Mouse (Mus musculus): Measurements from ENCODE around the gene Mgll. TPM values are rescaled to one million over a fixed set of nuclear protein-coding genes. Genes with fewer than 3 reads are reported as not detected.

Mgll gene
- polyA plus RNA-seq, 1 experiment from 2014 or later: 4.4 TPM

- 95% methylated on average over 17 of the region's 17 CpGs for WGBS
- no peaks in the 10 kb centered on the region for H3K36me3 ChIP-seq (ENCODE audit: control insufficient read depth, insufficient read depth, low read length)
- H3K27ac ChIP-seq (ENCODE audit: low read depth, low read length): no peak overlapping the region
- ATAC-seq (replicated peaks; ENCODE audit: low FRiP score): no peak
- H3K27me3 ChIP-seq (ENCODE audit: control insufficient read depth, insufficient read depth, low read length): no peaks in the 10 kb centered on the region
- H3K4me1 ChIP-seq (replicated peaks; ENCODE audit: control insufficient read depth, insufficient read depth, low read length): no peaks in the 10 kb centered on the region
- H3K4me3 ChIP-seq (ENCODE audit: low read depth, low read length): no peak overlapping the region
- no peak for DNase-seq (ENCODE audit: low spot score)
- H3K4me2 ChIP-seq (ENCODE audit: low read depth, low read length, severe bottlenecking): no peak overlapping the region
- no peak overlapping the region for H3K9ac ChIP-seq (ENCODE audit: low read length)
- H3K9me3 ChIP-seq (ENCODE audit: control insufficient read depth, low read length): no peaks in the 10 kb centered on the region
Measured at GRCm38 (mm10) chr6:88804966-88805577, 80.9 kb downstream of the Mgll start.

DNA sequence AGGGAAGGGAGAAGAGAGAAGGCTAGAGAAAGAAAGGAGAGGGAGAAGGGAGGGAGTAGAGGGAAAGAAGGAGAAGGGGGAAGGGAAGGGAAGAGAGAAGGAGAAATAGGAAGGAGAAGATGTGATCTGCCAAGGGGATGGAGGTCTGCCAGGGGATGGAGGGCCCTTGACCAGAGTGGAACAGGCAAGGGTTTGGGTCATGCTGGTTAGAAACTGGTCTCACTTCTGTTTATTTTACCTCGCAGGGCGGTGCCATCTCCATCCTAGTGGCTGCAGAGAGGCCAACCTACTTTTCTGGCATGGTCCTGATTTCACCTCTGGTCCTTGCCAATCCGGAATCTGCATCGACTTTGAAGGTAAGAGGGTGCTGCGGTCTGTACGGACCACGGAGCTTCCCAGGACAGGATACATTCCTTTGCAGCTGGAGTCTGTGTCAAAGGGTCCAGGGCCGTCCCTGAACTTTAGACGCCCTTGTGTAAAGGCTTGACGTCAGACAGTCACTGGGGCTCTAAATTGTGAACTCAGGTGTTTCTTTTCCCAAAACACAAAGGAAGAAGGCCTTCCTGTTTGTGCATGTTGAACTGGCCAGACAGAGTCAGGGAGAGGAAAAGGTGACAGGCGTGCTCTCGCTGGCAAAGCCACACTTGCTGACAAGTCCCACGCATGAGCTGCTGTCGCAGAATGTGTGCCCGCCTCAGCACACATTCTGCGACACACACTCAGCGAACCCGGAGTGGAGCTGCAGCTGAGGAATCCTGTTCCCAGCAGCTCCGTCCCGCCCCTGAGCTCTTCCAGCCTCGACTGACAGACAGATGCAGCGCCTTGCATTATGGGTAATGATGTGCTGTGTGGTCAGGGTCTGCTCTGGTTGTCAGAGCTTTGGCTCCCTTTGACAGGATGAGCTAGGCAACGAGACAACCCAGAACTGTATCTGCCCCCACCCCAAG lies 85.2 kb downstream of the Mgll start:
- ATAC-seq (replicated peaks; ENCODE audit: low FRiP score): no peak
- H3K27ac ChIP-seq (ENCODE audit: low read depth, low read length): no peak overlapping the region
- 78% methylated on average over 23 of the region's 23 CpGs for WGBS

GRCm38 (mm10) chr6:88810291-88810690 lies 86.1 kb downstream of the Mgll start:
- Histone ChIP-seq H3K36me3 (ENCODE audit: control insufficient read depth, insufficient read depth, low read length) (no peaks in the 10 kb centered on the region), H3K4me2 (ENCODE audit: low read depth, low read length, severe bottlenecking) (no peak overlapping the region), H3K9ac (ENCODE audit: low read length) (no peak overlapping the region), H3K4me3 (ENCODE audit: low read depth, low read length) (no peak overlapping the region), H3K9me3 (ENCODE audit: control insufficient read depth, low read length) (no peaks in the 10 kb centered on the region), H3K27ac (ENCODE audit: low read depth, low read length) (no peak overlapping the region), H3K4me1 (replicated peaks; ENCODE audit: control insufficient read depth, insufficient read depth, low read length) (no peaks in the 10 kb centered on the region), H3K27me3 (ENCODE audit: control insufficient read depth, insufficient read depth, low read length) (no peaks in the 10 kb centered on the region)
- 66% methylated on average over 3 of the region's 3 CpGs for WGBS
- ATAC-seq (replicated peaks; ENCODE audit: low FRiP score): no peak
- DNase-seq (ENCODE audit: low spot score): no peak

More for the DNA sequence above, 85.2 kb downstream of the Mgll start:
- Histone ChIP-seq H3K4me2 (ENCODE audit: low read depth, low read length, severe bottlenecking) (no peak overlapping the region), H3K4me3 (ENCODE audit: low read depth, low read length) (no peak overlapping the region), H3K9me3 (ENCODE audit: control insufficient read depth, low read length) (no peaks in the 10 kb centered on the region), H3K9ac (ENCODE audit: low read length) (no peak overlapping the region), H3K27me3 (ENCODE audit: control insufficient read depth, insufficient read depth, low read length) (no peaks in the 10 kb centered on the region), H3K36me3 (ENCODE audit: control insufficient read depth, insufficient read depth, low read length) (no peaks in the 10 kb centered on the region), H3K4me1 (replicated peaks; ENCODE audit: control insufficient read depth, insufficient read depth, low read length) (no peaks in the 10 kb centered on the region)
- no peak for DNase-seq (ENCODE audit: low spot score)

GRCm38 (mm10) chr6:88811396-88811795 lies 87.2 kb downstream of the Mgll start:
- WGBS: 61% methylated on average over 6 of the region's 7 CpGs
- H3K9me3 ChIP-seq (ENCODE audit: control insufficient read depth, low read length): no peaks in the 10 kb centered on the region
- H3K4me3 ChIP-seq (ENCODE audit: low read depth, low read length): no peak overlapping the region
- H3K9ac ChIP-seq (ENCODE audit: low read length): no peak overlapping the region
- H3K27me3 ChIP-seq (ENCODE audit: control insufficient read depth, insufficient read depth, low read length): no peaks in the 10 kb centered on the region
- H3K27ac ChIP-seq (ENCODE audit: low read depth, low read length): no peak overlapping the region
- H3K36me3 ChIP-seq (ENCODE audit: control insufficient read depth, insufficient read depth, low read length): no peaks in the 10 kb centered on the region
- no peak overlapping the region for H3K4me2 ChIP-seq (ENCODE audit: low read depth, low read length, severe bottlenecking)
- no peak for ATAC-seq (replicated peaks; ENCODE audit: low FRiP score)
- no peaks in the 10 kb centered on the region for H3K4me1 ChIP-seq (replicated peaks; ENCODE audit: control insufficient read depth, insufficient read depth, low read length)
- no peak for DNase-seq (ENCODE audit: low spot score)

DNA sequence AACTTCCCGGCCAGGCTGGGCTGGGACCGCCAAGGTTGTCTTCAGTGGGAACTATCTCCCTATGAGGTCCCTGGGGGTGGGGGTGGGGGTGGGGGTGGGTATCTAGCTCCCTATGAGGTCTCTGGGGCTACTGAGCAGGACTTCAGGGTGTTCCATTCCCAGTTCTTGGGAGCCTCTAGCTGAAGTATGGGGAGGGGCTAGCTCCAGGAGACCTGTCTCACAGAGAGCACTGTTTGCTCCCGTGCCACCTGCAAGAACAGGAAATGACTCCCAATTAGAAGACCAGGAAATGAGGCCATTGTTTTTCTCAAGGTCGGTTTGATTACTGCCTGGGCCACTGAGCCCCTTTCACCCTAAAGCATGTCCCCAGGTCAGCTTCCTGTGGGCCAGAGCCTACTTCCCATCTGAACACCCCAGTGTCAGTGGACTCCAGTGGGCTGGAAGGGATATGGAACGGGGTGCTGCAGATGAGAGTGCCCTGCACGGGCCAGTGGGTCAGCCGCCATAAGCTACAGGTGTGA lies 87.7 kb downstream of the Mgll start:
- Histone ChIP-seq H3K9me3 (ENCODE audit: control insufficient read depth, low read length) (no peaks in the 10 kb centered on the region), H3K4me3 (ENCODE audit: low read depth, low read length) (no peak overlapping the region), H3K27ac (ENCODE audit: low read depth, low read length) (no peak overlapping the region), H3K36me3 (ENCODE audit: control insufficient read depth, insufficient read depth, low read length) (no peaks in the 10 kb centered on the region), H3K4me2 (ENCODE audit: low read depth, low read length, severe bottlenecking) (no peak overlapping the region), H3K27me3 (ENCODE audit: control insufficient read depth, insufficient read depth, low read length) (no peaks in the 10 kb centered on the region), H3K9ac (ENCODE audit: low read length) (no peak overlapping the region), H3K4me1 (replicated peaks; ENCODE audit: control insufficient read depth, insufficient read depth, low read length) (no peaks in the 10 kb centered on the region)
- ATAC-seq (replicated peaks; ENCODE audit: low FRiP score) (no peak), DNase-seq (ENCODE audit: low spot score) (no peak)
- WGBS: 71% methylated on average over 7 of the region's 7 CpGs

DNA sequence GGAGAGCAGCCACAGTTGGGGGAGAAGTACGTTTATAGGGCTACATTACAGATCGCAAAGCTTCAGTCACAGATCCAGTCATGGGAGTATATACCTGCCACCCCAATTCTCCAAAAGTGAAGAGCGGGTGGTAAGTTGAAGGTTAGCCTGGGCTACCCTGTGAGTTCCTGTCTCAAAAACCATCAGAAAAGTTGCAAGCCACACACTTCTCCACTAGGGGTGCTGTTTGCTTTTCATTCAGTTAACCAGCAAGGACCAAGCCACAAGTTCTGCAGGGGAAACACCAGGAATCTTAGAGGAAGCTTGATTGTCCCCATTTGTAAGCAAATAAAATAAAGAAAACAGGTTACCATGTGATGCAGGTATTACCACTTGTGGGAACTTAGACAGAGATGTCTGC lies 88.7 kb downstream of the Mgll start:
- no peaks in the 10 kb centered on the region for H3K36me3 ChIP-seq (ENCODE audit: control insufficient read depth, insufficient read depth, low read length)

GRCm38 (mm10) chr6:88813832-88814231 lies 89.6 kb downstream of the Mgll start:
- Histone ChIP-seq H3K27me3 (ENCODE audit: control insufficient read depth, insufficient read depth, low read length) (no peaks in the 10 kb centered on the region), H3K9ac (ENCODE audit: low read length) (no peak overlapping the region), H3K36me3 (ENCODE audit: control insufficient read depth, insufficient read depth, low read length) (no peaks in the 10 kb centered on the region), H3K4me2 (ENCODE audit: low read depth, low read length, severe bottlenecking) (no peak overlapping the region), H3K9me3 (ENCODE audit: control insufficient read depth, low read length) (no peaks in the 10 kb centered on the region), H3K4me3 (ENCODE audit: low read depth, low read length) (no peak overlapping the region), H3K4me1 (replicated peaks; ENCODE audit: control insufficient read depth, insufficient read depth, low read length) (no peaks in the 10 kb centered on the region), H3K27ac (ENCODE audit: low read depth, low read length) (no peak overlapping the region)
- WGBS: 83% methylated on average over 10 of the region's 10 CpGs
- DNase-seq (ENCODE audit: low spot score): no peak
- no peak for ATAC-seq (replicated peaks; ENCODE audit: low FRiP score)

More for the DNA sequence above, 88.7 kb downstream of the Mgll start:
- Histone ChIP-seq H3K27ac (ENCODE audit: low read depth, low read length) (no peak overlapping the region), H3K9ac (ENCODE audit: low read length) (no peak overlapping the region), H3K9me3 (ENCODE audit: control insufficient read depth, low read length) (no peaks in the 10 kb centered on the region), H3K4me3 (ENCODE audit: low read depth, low read length) (no peak overlapping the region), H3K27me3 (ENCODE audit: control insufficient read depth, insufficient read depth, low read length) (no peaks in the 10 kb centered on the region), H3K4me1 (replicated peaks; ENCODE audit: control insufficient read depth, insufficient read depth, low read length) (no peaks in the 10 kb centered on the region), H3K4me2 (ENCODE audit: low read depth, low read length, severe bottlenecking) (no peak overlapping the region)
- no peak for ATAC-seq (replicated peaks; ENCODE audit: low FRiP score)
- 79% methylated on average over 3 of the region's 3 CpGs for WGBS
- no peak for DNase-seq (ENCODE audit: low spot score)

- DNase-seq (ENCODE audit: low spot score): no peak
- no peak for ATAC-seq (replicated peaks; ENCODE audit: low FRiP score)
- no peak overlapping the region for H3K9ac ChIP-seq (ENCODE audit: low read length)
- no peaks in the 10 kb centered on the region for H3K27me3 ChIP-seq (ENCODE audit: control insufficient read depth, insufficient read depth, low read length)
- no peaks in the 10 kb centered on the region for H3K36me3 ChIP-seq (ENCODE audit: control insufficient read depth, insufficient read depth, low read length)
- no peaks in the 10 kb centered on the region for H3K9me3 ChIP-seq (ENCODE audit: control insufficient read depth, low read length)
- WGBS: 71% methylated on average over 3 of the region's 3 CpGs
- no peak overlapping the region for H3K4me2 ChIP-seq (ENCODE audit: low read depth, low read length, severe bottlenecking)
- no peak overlapping the region for H3K4me3 ChIP-seq (ENCODE audit: low read depth, low read length)
- H3K4me1 ChIP-seq (replicated peaks; ENCODE audit: control insufficient read depth, insufficient read depth, low read length): no peaks in the 10 kb centered on the region
- H3K27ac ChIP-seq (ENCODE audit: low read depth, low read length): no peak overlapping the region
Measured at GRCm38 (mm10) chr6:88815036-88815435, 90.8 kb downstream of the Mgll start.
